Mouse (Mus musculus): ENCODE results near the gene Arhgef12.

DNA sequence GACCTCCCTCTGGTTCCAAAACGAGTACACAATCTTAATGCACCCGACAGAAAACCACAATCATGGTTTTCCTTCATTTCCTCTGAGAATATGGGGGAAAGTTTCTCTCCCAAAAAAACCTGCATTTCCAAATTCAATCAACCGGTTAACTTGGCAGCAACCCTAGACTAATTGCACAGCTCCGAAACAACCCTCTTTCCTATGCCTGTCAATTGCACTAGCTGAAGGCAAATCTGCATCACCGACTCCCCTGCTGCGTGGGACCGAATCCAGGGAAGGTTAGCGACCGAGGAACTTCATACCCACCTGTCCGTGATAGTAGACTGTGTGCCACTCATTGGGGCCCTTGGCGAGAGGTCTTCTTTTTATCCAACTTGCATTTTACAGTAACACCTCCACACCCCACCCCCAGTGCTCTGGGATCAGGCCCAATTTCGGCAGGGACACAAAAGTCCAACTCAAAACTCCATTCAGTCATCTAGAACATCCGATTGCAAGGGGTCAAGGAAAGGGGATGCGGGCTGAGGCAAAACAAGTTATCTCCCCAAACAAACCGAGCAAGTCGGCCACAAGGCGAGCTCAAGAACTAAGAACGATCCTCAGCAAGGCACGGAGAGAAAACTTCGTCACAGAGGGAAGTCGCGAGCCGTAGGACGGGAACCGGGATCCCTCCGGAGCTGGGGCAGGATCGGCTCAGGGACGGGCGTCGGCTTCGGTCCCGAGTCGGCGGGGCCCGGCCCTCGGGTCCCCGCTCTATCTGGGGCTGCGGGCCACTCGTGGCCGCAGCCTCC, 2.0 kb downstream of the Arhgef12 start:
- TF ChIP-seq CHD2 (IDR thresholded peaks at IDR 0.05; ENCODE audit: low read depth, low read length) (no peak), ZC3H11A (IDR thresholded peaks at IDR 0.05; ENCODE audit: borderline replicate concordance, low read depth, low read length) (no peak), MAFK (IDR thresholded peaks at IDR 0.05; ENCODE audit: insufficient read depth, low read depth, low read length) (no peak)

All from ES-E14 (cell line).